Mouse (Mus musculus): ENCODE data around the gene Foxl2.
A peak's percentile ranks its signal among the peaks of the same experiment; 100 is the strongest.

Gene Foxl2

DNA sequence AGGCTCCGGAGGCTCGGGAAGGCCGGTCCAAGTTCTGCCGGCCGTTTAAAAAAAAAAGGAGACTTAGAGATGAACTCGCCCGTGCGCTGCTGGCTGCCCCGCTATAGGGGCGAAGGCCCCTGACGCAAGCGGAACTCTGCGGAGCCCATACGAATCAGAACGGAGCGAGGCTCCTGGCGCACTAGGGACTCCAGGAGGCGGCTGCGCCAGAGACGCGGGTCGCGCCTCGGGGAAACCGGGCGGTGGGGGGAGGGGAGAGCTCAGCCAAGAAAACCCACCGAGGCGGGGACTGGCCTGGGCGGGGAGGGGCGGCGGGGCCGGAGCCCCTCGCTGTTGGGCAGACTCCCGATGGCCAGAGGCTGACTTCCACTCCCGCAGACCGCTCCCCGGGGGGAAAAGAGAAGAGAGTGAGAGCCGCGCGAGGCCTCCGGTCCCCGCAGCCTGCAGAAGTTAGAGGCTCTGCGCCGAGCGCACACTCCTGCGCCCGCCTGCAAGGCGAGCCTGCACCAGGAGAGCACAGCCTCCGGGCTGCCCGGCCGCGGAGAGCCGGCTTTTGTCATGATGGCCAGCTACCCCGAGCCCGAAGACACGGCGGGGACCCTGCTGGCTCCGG lies at the start of gene Foxl2:
Gene Foxl2, plus strand, starts transcription at position 186 of the 613 bp plus-strand sequence.
- no peak for DNase-seq (ENCODE audit: low spot score in 2 of 2)

DNA sequence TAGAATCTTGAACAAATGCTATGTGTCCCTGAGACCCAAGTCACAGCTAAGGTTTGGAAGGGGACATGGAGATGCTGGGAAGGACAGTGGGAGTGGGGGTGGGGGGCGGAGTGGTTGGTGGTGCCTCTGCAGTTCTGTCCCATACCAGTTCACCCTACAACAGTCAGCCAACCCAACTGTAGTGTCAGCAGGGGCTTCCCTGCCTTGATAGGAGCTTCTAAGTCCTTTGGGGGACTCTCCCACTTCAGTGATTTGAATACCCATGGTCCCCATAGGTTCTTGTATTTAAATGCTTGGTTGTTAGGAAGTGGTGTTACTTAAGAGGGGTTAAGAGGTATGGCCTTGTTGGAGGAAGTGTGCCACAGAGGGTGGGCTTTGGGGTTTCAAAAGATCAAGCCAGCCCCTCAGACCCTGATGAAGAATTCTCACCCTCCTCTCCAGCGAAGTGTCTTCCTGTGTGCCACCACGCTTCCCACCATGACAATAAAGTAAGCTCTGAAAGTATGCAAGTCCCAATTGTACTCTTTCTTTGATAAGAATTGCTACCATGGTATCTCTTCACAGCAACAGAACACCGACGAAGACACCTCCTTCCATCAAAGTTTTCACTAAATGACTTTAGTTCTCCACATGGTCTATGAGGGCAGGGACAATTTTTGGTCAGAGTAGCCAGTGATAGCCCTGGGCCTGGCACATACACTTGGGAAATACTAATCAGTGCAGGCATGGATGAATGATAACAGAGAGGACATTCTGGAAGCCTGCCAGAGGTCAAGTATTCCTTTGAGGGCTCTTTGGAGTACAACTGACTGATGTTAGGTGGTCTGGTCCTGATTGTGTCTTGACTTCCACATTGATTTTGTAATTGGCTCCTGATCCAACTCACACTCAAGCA lies 34.2 kb upstream of the Foxl2 start:
- DNase-seq (ENCODE audit: low spot score in 2 of 2): no peak

DNA sequence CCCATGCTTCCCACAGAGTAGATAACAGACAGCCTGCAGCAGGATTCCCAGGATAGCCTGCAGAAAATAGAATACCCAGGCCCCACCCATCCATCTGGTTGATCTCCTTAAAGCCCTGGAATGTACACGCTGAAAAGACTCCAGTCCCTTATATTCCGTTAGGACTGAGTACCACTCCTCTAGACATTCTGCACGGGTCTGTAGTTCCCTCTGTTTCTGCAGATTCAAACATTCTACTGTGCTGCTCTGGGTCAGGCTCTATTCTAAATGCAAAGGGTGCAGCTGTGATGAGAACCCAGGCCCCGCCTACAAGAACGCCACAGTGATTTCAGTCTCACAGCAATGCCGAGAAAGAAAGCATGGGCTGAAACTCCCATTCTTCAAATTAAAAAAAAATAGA lies 32.0 kb upstream of the Foxl2 start:
- DNase-seq (ENCODE audit: low spot score in 2 of 2): peak; percentile 35 to 66

DNA sequence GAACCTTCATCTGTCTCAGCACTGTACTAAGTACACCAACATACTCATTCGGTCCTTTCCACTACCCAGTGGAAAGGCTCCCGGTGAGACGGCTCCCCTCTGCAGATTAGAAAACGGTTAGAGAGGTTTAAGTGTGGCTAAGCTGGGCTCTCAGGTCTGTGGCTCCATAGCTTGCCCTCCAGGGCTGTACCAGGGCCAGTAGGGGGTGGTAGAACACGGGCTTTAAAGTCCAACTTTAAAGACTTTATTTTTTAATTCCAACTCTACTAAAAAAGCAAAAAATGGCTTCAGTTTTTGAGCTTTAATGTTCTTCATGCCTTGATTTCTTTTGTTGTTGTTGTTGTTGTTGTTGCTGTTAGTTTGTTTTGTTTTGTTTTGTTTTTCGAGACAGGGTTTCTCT lies 30.9 kb upstream of the Foxl2 start:
- DNase-seq (ENCODE audit: low spot score in 2 of 2): no peak

DNA sequence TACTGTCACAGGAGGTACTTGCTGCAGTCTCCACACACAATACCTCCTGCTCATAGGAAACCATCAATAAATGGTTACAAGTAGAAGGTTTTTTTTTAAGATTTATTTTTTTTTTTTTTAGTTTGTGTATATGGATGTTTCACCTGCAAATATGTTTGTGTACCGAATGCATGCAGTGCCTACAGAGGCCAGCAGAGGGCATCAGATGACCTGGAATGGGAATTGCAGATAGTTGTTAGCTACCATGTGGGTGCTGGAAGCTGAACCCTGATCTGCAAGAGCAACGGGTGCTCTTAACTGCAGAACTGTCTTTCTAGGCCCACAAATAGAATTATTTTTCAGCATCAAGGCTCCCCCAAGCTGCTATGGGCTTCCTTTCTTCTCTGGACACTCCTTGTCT lies 25.6 kb upstream of the Foxl2 start:
- no peak for DNase-seq (ENCODE audit: low spot score in 2 of 2)

DNA sequence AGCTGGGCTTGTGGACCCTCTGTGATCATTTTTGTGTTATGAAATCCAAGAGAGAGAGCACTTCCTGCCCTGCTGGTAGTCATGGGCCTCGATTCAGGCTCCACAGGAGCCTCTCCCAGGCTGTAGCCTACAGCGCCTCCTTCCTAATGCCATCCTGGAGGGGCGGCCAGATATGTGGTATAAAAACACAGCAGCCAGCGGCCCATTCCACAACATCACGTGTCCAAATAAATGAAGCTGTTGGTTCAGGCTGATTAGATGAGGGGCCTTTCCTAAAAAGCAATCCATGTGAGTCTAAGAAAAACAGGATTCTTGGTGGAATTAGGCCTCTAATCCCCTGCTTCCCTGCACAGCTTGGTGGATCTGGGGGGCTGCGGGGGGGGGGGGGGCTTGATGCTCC lies 22.2 kb upstream of the Foxl2 start:
- no peak for DNase-seq (ENCODE audit: low spot score in 2 of 2)

DNA sequence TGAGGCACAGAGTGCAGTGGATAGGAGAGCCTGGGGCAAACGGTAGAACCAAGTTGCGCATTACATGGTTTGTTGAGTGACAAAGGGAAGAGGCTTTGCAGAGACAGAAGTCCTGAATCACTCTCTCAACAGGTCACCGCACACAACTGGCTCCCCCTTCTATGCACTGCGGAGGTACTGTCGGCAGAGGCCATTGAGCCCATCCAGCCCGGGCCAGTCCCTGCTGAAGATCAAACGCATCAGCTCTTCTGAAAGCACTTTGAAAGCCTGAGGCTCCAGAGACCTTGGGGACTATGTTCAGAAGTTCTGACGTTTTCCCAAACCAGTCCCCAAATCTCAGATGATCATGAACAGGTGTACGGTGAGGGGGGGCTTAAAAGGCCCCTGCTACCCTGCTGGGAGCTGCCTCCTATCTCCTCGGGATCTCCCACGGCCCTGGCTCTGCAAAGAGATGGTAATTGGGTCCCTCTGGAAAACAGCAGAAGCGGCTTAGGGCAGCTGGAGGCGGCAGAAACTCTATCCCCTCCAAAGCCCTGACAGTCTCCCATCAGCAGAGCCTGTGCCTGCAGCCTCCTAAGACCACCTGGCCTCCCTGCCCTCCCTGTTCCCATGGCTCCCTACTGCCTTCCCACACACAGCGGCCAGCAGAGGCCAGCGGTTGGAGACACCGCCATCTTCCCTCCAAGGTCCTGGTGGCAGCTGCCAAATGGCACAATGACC lies 19.7 kb upstream of the Foxl2 start:
- DNase-seq (ENCODE audit: low spot score in 2 of 2): no peak

DNA sequence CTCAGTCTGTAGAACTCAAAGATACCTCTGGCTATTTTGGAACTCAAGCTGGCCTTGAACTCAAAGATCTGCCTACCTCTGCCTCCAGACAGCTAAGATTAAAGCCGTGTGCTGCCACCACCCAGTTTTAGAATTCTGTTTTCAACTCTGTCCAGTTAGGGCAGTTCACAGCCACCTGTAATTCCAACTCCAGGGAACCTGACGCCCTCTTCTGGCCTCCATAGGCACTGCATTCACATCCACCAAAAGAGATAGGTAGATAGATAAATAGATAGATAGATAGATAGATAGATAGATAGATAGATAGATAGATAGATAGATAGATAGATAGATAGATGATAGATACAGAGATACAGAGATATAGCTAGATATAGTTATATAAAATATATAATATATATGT lies 15.8 kb upstream of the Foxl2 start:
- DNase-seq (ENCODE audit: low spot score in 2 of 2): no peak

DNA sequence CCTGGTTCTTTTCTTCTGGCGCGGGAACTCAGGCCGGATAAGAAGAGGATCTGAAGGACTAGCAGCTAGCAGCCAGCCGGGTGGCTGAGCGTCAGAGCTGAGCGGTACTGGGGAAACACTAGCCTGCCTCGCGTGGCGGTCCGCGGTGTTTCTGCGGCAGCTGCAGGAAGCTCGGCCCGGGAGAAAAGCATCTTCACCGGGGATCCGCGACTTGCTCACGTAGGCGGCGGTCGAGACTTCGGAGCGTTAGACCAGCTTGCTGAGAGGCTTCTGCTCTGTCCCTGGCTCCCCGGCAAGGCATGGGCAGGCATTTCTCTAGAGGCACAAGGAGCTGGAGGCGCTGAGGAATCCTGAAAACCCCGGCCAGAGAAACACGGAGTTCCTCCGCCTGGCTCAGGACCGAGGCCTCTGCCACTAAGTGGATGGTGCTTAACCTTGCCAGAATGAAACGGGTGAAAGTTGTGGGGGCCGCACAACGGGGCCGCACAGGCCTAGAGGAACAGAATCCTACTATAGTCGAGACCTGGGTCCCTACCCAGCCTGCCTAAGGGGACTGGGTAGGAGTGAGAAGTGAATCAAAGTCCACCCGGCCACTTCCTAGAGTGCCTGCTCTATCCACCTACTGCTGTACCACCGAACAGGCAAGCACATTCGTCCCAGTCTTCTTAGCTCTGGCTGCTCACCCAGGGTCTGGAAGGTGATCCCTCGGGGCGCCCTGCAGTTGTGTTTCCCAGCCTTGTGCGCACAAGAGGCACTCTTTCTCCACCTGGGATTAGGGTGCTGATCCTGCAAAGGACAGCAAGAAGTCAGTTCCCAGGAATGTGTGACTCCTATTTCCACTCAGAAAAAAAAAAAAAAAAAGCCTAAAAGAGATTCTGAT lies 2.7 kb upstream of the Foxl2 start:
- peak; percentile 53 to 55 for DNase-seq (ENCODE audit: low spot score in 2 of 2)

DNA sequence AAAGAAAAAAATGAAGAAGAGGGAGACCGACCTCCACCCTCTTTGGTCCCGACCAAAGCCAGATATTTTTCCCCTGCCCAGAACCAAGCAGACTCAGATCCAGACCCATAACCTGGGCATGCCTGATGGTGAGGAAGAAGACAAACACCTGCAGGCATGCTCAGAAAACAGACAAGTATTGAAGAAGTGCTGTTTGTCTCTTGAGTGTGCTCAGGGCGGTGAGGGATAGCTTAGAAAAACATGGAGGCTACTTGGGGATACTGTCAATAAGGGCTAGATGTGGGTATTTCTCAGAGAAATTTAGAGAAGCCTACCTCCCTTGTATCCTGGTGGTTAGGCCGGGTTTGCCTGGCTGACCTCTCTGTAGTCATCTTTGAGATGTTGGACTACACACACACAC lies 1.8 kb upstream of the Foxl2 start:
- no peak for DNase-seq (ENCODE audit: low spot score in 2 of 2)

DNA sequence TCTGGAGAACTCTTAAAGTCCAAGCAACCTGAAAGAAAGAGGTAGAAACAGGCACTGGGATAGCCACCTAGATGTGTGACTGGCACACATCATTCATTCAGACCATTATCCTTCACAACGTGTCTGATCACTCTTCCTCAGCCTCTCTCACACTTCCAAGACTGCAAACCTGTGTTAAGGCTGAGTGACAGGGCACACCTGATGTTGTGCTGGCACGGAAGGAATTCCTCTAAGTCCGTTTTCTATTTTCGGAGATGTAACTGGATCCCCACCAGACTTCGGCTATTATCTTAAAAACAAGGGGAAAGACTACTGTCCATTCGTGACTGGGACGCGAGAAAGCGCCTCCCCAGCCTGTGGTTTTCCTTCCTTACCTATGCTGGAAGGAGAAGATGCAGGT lies 1.3 kb upstream of the Foxl2 start:
- DNase-seq (ENCODE audit: low spot score in 2 of 2): no peak

DNA sequence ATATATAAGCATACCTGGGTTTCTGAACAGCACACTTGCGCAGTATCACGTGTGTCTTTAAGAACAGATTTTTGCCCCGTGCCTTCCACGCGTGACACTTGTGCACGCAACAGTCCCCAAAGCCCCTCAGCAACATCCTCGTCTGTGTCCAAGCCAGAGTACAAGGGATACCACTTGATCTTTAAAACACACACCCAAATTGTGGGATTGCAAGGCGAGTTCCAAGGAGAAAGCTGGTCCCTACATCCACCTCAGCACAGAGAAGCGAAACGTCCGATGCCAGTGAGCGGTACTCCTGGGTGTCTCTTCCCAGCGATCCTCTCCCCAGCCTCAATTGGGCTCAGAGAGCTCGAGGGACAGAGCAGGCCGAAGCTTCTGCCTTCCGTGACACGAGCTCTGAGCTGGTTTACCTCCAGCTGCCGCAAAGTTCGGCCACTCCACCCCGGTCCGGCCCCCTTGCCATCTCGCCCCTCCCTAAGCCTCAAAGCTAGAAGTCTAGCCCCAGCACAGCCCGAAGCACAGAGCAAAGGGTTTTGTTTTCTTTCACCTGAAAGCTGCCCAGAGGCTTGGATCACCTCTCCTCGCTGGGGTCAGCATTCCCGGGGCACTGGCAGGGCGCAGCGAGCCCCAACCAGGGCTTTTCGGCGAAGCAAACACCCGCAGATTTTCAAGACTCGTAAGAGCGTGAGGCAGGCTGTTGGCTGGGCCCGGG lies 541 bp upstream of the Foxl2 start:
- DNase-seq (ENCODE audit: low spot score in 2 of 2): no peak

DNA sequence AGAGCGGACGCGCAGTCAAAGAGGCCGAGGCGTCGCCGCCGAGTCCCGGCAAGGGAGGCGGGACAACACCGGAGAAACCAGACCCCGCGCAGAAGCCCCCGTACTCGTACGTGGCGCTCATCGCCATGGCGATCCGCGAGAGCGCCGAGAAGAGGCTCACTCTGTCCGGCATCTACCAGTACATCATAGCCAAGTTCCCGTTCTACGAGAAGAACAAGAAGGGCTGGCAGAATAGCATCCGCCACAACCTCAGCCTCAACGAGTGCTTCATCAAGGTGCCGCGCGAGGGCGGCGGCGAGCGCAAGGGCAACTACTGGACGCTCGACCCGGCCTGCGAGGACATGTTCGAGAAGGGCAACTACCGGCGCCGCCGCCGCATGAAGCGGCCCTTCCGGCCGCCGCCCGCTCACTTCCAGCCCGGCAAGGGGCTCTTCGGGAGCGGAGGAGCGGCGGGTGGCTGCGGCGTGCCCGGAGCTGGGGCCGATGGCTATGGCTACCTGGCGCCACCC lies 682 bp downstream of the Foxl2 start:
- no peak for DNase-seq (ENCODE audit: low spot score in 2 of 2)

DNA sequence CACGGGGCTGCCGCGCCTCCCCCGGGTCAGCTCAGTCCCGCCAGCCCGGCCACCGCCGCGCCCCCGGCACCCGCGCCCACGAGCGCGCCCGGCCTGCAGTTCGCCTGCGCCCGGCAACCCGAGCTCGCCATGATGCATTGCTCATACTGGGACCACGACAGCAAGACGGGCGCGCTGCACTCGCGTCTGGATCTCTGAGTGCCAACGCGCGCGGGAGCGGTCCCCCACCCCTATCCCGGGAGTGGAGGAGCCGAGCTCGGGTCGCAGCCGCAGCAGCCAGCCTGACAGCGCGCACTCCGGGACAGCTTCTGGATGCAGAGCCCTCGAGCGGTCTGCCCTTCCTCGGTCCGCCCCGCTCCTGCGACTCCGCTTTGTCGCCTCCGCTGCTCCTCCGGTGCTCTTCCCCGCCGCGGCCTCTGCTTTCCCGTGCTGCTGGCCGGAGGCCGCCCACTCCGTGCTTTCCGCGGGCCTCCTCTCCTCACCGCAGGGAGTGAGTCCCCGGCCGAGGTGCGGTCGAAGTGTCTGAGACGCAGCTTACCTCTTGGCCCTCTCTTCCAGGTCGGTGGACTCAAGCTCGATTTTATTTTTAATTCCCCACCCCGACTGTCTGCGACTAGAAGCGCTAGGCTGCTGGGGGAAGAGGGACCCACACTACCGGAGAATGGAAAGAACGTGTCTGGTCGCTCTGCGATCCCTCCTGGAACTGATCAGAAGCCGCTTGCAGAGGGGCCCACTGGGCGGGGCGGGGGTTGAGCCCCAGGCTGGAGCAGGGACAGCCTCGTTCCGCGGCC lies 1.7 kb downstream of the Foxl2 start:
- DNase-seq (ENCODE audit: low spot score in 2 of 2): peak in 1 of 2 experiments; percentile 24

DNA sequence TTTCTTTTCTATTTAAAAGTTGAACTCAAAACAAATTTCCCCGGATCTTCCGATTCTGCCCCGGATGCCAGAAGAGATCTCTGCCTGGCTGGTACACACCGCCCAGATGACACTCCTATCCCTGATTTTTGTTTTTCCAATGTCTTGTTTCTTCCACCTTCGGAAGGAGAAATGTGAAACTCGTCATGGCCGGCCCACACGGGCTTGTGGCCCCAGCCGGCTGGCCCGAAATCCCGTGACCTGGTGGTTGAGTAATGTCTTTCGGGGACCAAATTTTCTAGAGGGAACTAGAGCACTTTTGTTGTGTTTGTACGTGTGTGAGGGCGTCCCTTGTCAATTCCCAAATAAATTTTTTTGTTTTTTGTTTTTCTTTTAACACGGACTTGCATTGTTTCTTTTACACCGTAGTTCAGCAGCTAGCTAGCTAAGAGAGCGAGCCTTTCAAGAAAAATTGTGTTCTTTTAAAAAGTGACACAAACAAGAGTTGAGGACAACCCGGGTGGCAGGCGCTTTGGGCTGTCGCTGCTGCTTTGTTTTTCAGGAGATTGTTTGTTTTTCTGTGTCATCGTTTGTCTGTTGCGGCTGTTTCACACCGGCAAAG lies 2.8 kb downstream of the Foxl2 start:
- DNase-seq (ENCODE audit: low spot score in 2 of 2): no peak

DNA sequence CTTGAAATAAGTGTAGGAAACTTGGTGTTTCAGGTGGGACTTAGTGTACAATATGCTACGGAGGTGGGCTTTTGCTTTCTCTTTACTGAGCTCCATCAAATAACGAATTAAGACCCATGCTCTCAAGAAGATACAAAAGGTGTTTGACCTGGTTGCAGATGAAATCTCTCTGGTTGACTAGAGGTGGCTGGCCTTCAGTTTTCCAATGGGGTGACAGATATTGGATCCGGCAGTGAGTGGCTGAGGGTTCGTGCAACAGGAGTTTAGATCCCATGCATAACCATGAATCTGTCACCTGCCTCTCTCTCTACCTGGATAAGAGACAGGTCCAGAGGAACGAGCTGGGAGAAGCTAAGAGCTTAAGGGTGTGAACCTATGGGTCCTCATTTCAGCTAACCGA lies 3.5 kb downstream of the Foxl2 start:
- DNase-seq (ENCODE audit: low spot score in 2 of 2): no peak

DNA sequence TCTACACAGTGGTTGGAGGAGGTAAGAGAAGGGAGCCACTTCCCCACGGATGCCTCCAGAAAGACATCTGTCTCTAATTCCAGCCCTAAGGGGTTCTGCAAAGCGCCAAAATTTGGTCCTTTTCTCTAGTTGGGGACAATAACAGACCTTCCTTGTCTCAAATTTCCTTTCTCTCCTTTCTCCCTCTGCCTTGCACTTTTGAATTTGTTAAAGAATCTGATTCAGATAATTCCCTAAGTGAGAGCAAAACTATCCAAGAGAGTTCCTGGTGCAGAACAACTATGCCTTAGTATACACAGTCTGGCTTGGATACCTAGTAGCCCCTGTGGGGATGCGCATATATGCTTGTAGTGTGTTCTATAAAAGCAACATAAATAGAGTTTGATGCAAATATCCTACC lies 4.8 kb downstream of the Foxl2 start:
- no peak for DNase-seq (ENCODE audit: low spot score in 2 of 2)

DNA sequence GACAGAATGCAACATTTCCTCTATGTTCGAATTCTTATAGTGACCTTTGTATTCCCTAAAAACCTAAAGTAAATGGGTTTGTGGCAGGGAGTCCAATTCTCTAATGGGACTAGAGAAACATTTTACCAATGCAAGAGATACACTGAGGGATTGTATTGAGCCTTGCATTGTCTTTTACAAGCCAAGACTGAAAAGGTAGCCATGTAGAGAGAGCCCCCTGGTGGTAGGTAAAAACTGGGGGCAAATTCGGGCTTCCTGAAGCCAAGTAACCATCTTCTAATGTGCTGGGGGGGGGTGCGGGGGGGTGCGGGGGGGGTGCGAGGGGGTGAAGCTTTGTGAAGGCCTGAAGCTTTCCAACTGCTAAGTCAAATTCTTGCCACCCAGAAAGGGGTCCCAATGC lies 5.3 kb downstream of the Foxl2 start:
- DNase-seq (ENCODE audit: low spot score in 2 of 2): no peak

DNA sequence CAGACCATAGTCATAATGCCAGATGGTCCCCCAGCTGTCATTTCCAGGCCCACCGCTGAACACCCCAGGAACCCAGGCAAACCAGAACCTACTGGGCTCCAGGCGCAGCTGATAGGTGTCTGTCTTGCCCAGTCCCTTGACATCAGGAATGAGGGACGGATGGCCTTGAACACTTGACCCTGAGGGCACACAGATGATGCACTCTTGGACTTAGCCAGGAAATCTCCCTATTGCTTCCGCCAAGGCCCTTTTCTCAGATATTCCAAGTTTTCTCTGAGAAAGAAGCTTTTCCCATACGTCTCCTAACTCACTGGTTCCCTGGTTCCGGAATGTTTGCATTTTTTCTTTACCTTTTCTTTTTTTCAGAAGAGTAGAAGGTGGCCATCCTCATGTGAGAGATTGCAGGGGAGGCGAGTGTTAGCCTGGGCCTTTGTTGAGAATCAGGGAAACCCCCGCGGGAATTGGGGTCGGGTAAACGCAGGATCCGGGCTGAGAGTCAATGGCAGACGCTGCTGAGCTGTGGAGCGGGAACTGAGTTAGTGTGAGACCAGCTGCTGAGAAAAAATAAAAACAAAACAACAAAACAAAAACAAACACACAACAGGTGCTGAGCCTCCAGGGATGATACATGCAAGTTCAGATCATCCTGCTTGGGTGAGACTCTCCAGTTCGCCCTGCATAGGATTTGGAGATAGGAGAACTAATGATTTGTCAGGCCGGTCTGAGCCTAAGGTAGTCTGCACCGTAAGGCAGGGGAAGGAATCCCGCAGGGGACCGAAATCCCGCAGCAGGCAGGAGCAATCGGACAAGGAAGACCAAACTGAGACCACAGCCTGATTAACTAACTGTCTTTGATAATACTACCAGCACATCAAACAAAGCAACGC lies 6.7 kb downstream of the Foxl2 start:
- DNase-seq (ENCODE audit: low spot score in 2 of 2): no peak
